Mouse (Mus musculus) stomach, postnatal 0 days (tissue): Measurements from ENCODE around the gene P2rx7.

Experiments used
- CTCF ChIP-seq: IDR thresholded peaks from 2 replicates; pipeline ENCODE4 v1.5.1; 2016; ENCODE audit warnings: antibody characterized with exemption, low read depth, mild to moderate bottlenecking, moderate library complexity
- EP300 ChIP-seq: optimal IDR thresholded peaks from 2 replicates; pipeline ENCODE3; 2016; ENCODE audit warnings: antibody characterized with exemption

- TF ChIP-seq CTCF (peak; percentile 43; the same call in 1 of the 2 replicates), EP300 (no peak)
These were observed 63.8 kb downstream of the P2rx7 start, which contains the start of gene P2rx4 for GRCm38 (mm10) chr5:122707276-122708181.
